Mouse (Mus musculus): ENCODE measurements around the gene Gm21981. TPM values are rescaled to one million over a fixed set of nuclear protein-coding genes. Genes with fewer than 3 reads are reported as not detected.

Gm21981 gene
- total and polyA plus RNA-seq, 3 experiments: 0.43 to 0.86 (median 0.44) TPM

- no peak for DNase-seq
These were observed 8.5 kb upstream of the Gm21981 start for GRCm38 (mm10) chr17:47702548-47703345.

- DNase-seq: no peak
These were observed 7.5 kb upstream of the Gm21981 start for GRCm38 (mm10) chr17:47701793-47702192.

- DNase-seq: no peak
These were observed 4.8 kb upstream of the Gm21981 start for GRCm38 (mm10) chr17:47699055-47699454.

- DNase-seq: no peak
These were observed 3.9 kb upstream of the Gm21981 start for GRCm38 (mm10) chr17:47698156-47698555.

GRCm38 (mm10) chr17:47695337-47695710 is 1.1 kb upstream of the Gm21981 start:
- no peak for DNase-seq

GRCm38 (mm10) chr17:47694503-47695336 is 465 bp upstream of the Gm21981 start, which contains the start of gene Prickle4:
Gene Prickle4, minus strand, starts transcription at chr17:47694736.
- DNase-seq: peak; percentile 98

- peak; percentile 31 for DNase-seq
These were observed 399 bp downstream of the Gm21981 start for GRCm38 (mm10) chr17:47693671-47694441.

- no peak for DNase-seq
These were observed 2.6 kb downstream of the Gm21981 start for GRCm38 (mm10) chr17:47691650-47692049.

GRCm38 (mm10) chr17:47689894-47690293 is 4.4 kb downstream of the Gm21981 start:
- DNase-seq: no peak

- peak; percentile 83 for DNase-seq
These were observed 5.4 kb downstream of the Gm21981 start, which contains the start of gene Frs3 for GRCm38 (mm10) chr17:47688608-47689575. Gene Frs3, plus strand, starts transcription at chr17:47689030.

GRCm38 (mm10) chr17:47688344-47688607 is 6.0 kb downstream of the Gm21981 start, which contains the start of gene Tomm6:
Gene Tomm6, minus strand, starts transcription at chr17:47688386.
- no peak for DNase-seq

GRCm38 (mm10) chr17:47687409-47688343 is 6.6 kb downstream of the Gm21981 start:
- DNase-seq: peak; percentile 96

GRCm38 (mm10) chr17:47682836-47683235 is 11.4 kb downstream of the Gm21981 start:
- DNase-seq: no peak

GRCm38 (mm10) chr17:47678702-47679101 is 15.6 kb downstream of the Gm21981 start:
- DNase-seq: no peak

- DNase-seq: no peak
These were observed 16.0 kb downstream of the Gm21981 start for GRCm38 (mm10) chr17:47678238-47678637.

- peak; percentile 64 for DNase-seq
These were observed 17.7 kb downstream of the Gm21981 start for GRCm38 (mm10) chr17:47676581-47676980.

GRCm38 (mm10) chr17:47672311-47673111 is 21.7 kb downstream of the Gm21981 start:
- peak; percentile 85 for DNase-seq

GRCm38 (mm10) chr17:47671988-47672310 is 22.3 kb downstream of the Gm21981 start:
- DNase-seq: no peak

GRCm38 (mm10) chr17:47669166-47669565 is 25.1 kb downstream of the Gm21981 start:
- no peak for DNase-seq
